Mouse (Mus musculus): ENCODE results near the gene Celf5.

DNA sequence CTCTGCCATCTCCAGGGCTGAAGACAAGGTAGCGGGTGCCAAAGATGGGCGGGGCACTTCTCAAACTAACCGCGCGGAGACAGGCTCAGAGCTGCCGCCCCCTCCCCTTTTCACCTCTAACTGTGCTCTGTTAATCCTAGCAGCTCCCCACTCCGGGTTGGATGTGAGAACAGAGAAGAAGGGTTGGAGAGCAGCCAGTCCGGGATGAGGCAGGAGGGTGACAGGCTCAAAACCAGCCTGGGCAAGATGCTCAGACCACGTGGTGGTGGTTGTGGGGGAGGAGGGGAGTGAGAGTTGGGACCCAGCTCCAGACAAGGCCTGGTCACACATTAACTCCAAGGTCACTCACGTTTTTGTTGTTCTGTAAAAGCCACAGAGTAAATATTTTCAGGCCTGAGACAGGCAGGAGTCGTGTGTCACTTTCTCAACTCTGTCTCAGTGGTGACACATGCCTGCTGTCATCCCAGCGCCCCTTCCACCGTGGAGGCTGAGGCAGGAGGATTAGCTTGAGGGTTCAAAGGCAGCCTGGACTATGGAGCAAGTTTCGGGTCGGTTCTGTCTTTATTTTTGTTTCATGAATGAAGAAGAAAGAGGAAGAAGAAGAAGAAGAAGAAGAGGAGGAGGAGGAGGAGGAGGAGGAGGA, 50.9 kb downstream of the Celf5 start:
- TF ChIP-seq CTCF (conservative IDR thresholded peaks at IDR 0.05; ENCODE audit: insufficient read depth, insufficient read length, low read depth, low read length), result no peak
- no peak for TF ChIP-seq POLR2A (IDR thresholded peaks at IDR 0.05; ENCODE audit: low read depth, low read length)
